Mouse (Mus musculus) gastrocnemius, adult 2 months (tissue): Measurements from ENCODE around the gene Cd44. TPM values are rescaled to one million over a fixed set of nuclear protein-coding genes. Genes with fewer than 3 reads are reported as not detected.
A peak's percentile ranks its signal among the peaks of the same experiment; 100 is the strongest.

Experiments used
- DNase-seq: peaks from one replicate; pipeline ENCODE4 v3.0.0; 2022
- H3K27ac ChIP-seq: fragments of 200-600 bp; 2 replicates; pipeline ENCODE4 v1.8.1; 2022; ENCODE audit warnings: mild to moderate bottlenecking
- H3K4me3 ChIP-seq: fragments of 200-600 bp; 2 replicates; pipeline ENCODE4 v1.8.1; 2022; ENCODE audit warnings: mild to moderate bottlenecking, moderate library complexity
- CTCF ChIP-seq: fragments of 200-600 bp; IDR thresholded peaks from 2 replicates; pipeline ENCODE4 v1.8.1; 2022; ENCODE audit warnings: antibody characterized with exemption, mild to moderate bottlenecking, moderate library complexity
- intact Hi-C: fragments of 180-260 bp; cut with DNase I; formaldehyde crosslinking; loops from one replicate; pipeline ENCODE4 v1.15.1; 2025
- long read RNA-seq, 2 experiments: library from polyadenylated mRNA; stranded (forward); transcript quantifications; one replicate each; pipeline ENCODE4 v2.0.0; 2021
- total RNA-seq, 2 experiments: library from RNA; stranded (reverse); gene quantifications; 2 replicates each; pipeline ENCODE4 v1.2.3; 2021

Gene Cd44
- total RNA-seq: 1 to 10 TPM; 4.1 to 6.1 TPM
- long read RNA-seq, experiment 1, partial matches to known transcripts: 0 of 2 reads
- long read RNA-seq, experiment 1, other reads (novel, unspliced or antisense): 0 of 2 reads
- long read RNA-seq, experiment 2, partial matches to known transcripts: 0 of 1 reads
- long read RNA-seq, experiment 2, other reads (novel, unspliced or antisense): 0 of 1 reads

DNA sequence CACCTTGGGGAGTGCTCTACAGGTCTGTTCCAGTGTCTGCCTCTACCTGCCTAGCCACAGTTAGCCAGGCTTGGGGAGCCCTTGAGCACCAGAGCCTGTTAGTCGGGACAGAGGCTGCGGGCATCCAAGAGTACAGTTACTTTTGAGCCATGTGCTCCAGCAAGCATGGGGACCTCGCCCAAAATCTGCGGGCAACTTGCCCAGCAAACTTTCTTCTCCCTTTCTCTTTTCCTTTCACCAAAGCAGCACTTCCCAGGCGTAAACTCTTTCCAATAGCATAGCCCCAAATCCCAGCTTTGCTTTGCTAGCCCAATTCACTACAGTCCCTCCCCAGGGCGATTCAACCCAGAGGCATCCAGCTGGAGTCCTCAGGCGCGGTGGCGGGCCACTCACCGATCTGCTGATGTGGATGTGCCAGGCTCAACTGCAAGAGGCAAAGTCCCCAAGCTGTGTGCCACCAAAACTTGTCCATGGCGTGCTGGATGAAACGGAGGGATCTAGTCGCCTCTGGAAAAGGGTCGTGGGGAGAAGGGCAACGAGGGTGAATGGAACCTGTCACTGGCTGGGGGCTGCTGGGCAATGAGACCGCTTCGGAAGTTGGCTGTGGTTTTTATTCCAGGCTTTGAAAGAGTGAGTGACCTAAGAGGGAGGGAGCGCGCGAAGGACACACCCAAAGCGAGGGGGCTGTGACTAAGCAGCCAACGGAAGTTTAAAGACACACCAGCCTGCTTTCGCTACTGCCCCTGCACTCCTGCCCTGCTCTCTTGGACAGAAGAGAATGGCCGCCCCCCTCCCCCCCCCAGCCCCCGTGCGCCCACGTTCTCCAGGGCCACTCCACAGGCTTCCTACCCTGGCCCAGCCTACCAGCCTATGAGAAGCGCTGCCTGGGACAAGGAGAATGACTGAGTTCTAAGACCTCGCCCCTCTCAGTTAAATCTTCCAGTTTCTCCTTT, at the start of gene Cd44:
Gene Cd44 (minus strand): TSS at position 791 of the 953 bp plus-strand sequence.
- intact Hi-C loops: no loop called here
- H3K27ac ChIP-seq: peak within 1 kb of the TSS; percentile 87
- no peak for TF ChIP-seq CTCF

DNA sequence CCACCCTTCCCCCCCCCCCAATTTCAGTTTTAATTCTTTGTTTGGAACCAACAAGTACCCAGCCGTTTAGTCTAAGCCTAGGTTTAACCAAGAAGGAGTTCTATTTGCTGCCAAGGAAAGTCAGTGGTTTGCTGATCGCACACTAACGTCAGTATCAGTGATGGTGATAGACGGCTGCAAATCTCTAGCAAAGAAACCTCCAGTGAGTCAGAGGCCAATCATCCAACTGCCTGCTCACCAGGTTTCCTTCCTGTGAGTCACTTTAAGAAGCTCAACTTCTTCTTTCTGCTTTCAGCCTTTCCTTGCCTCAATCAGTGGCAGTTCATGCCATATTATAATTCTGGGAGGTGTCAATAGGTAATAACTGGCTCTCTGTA, 47.0 kb upstream of the Cd44 start:
- intact Hi-C loops: no loop called here
- no peak overlapping the region for H3K27ac ChIP-seq
- no peak for TF ChIP-seq CTCF

More for the DNA sequence above, at the start of gene Cd44:
- peak; percentile 79 for DNase-seq
- H3K4me3 ChIP-seq: peak within 1 kb of the TSS; percentile 83

DNA sequence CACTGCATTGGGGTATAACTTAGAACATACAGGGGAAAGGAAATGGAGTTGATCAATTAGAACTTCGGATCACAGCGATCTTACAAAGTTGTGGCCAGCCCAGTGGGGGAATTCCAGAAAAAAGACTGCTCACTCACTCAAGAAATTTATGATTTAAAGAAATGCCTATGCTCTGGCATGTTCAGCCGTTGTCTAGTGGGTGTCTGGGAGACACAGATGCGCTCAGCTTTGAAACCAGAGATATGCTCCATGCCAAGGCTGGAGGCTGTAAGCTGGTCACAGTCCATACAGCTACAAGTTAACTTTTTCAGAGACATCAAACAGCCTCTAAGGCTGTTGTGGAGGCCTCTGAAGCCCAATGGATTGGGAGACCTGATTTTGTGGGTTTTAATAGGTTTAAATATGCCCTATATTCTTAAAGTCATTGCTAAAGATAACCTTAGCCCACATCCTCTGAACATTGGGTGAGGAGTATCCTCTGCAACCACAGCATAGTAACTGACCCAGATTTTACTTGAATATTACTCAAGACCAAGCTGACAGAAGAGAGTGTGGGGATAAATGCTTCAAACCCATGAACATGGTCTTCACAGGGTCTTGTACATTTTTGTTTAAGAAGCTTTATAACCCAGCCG, 46.5 kb upstream of the Cd44 start:
- H3K27ac ChIP-seq: no peak overlapping the region
- TF ChIP-seq CTCF: no peak
- intact Hi-C loops: no loop called here
- no peak overlapping the region for H3K4me3 ChIP-seq
- DNase-seq: no peak

More for the DNA sequence above, 47.0 kb upstream of the Cd44 start:
- H3K4me3 ChIP-seq: no peak overlapping the region
- no peak for DNase-seq

DNA sequence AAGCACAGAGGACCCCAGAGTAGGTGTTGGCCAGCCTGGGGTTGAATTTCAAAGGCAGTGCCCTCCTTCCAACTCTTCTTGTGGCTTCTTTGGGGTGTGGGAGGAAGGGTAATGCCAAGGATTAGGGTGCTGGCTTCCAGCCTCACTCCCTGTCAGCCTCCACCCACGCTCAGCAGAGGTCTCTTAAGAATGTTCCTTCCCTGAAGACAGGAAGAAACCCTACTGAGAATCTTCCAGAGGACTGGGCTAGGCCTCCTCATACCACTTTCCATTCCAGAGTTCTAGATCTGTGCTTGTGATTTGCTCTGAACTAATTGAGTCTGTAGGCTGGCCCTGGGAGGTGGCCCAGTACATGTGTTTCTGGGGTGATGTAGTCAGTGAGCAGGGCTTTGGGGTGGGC, 43.6 kb upstream of the Cd44 start:
- no peak overlapping the region for H3K4me3 ChIP-seq
- DNase-seq: no peak
- TF ChIP-seq CTCF: no peak
- H3K27ac ChIP-seq: no peak overlapping the region
- intact Hi-C loops: no loop called here

DNA sequence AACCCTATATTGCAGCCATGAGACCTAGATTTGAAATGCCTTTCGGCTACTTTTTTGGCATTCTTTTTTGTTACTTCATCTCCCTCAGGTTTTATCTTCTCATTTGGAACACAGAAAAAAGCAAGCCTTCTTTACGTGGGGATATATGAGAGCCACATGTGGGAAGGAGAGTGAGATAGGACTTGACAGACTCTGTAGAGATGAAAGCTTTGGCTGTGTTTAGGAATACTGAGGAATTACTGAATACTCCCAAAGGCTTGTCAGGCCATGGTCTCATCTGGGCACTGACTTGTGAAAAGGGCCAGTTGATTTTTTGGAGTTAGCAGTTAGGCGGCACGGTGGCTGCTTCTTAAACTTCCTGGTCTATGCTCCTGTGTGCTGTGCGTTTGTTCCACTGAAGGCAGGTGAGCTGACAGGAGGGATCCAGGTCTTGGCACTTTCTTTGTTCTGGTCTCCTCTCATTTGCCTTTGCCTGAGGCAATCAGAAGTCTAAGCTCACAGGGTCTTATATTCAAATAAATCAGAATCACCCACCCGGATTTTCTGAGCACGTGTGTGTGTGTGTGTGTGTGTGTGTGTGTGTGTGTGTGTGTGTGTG, 43.0 kb upstream of the Cd44 start:
- TF ChIP-seq CTCF: no peak
- DNase-seq: no peak
- H3K27ac ChIP-seq: peak overlapping the region; percentile 10; the same call in 1 of the 2 replicates
- H3K4me3 ChIP-seq: no peak overlapping the region
- intact Hi-C loops: no loop called here

DNA sequence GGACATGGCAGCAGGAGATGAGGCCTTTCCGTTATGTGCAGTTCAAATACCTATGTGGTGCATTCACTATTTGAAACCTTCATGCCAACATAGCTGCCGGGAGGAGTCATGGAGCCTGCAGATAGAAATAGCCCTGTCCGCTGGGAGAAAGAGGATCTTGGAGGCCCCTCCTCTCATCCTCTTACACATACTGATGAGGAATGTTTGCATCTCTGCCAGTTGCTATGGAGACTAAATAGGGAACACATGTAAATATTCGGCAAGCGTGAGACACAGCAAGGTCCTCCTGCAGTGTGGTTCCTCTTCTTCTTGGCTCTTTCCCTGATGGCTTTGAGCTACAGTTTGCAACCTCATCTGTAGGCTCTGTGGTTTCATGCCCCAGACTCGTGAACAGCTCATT, 42.5 kb upstream of the Cd44 start:
- no peak for TF ChIP-seq CTCF
- peak; percentile 54 for DNase-seq
- intact Hi-C loops: no loop called here
- H3K27ac ChIP-seq: no peak overlapping the region
- H3K4me3 ChIP-seq: no peak overlapping the region

DNA sequence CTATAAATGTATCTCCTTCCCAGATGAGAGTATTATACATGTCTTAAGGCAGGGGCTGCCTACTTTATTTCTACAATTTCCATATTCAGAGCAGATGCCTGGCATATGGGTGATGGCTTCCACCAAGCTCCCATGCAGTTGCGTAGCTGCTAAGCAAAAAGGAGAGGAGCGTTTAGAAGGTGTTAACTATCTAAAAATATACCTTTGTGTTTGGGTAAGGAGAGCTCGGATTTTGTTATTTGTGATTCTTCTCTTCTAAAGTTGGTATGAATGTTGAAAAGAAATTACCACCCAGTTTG, 41.3 kb upstream of the Cd44 start:
- Histone ChIP-seq H3K27ac (no peak overlapping the region), H3K4me3 (no peak overlapping the region)
- TF ChIP-seq CTCF: no peak
- intact Hi-C loops: no loop called here
- DNase-seq: no peak

DNA sequence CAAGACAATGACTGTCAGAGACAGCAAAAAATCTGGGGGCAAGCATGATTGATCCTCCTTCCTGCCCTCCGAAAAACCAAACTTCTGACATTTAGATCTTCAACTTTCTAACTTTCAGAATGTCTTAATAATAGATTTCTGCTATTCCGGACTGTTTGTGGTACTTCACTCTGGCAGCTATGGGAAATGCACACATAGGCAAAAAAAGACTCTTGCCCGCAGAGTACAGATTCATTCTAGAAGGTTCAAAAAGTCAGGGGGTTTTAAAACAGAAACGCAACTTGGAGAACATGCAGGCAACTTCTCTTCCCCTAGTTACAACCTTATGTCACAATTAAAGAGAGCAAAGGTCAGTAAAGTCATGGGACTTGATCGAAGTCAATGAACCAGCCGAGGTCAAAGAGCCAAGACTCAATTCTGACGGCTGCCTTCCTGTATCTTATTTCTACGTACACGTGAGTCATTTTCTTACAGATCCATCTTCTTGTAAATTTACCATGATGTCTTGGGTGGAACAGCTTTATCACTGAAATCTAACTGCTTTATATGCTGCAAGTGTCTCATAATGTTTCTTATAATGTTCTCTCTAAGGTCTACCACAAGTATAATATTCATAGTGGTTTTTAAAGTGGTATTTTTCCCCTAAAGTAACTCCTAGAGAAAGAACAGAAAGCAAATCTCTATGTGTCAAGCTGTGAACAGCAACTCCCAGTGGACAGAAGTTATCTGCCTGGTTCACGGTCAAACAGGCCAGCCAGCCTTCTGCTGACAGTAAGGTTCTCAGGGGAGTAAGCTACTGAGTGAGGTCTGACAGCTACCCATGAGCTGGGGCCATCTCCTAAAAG, 40.7 kb upstream of the Cd44 start:
- no peak for TF ChIP-seq CTCF
- intact Hi-C loops: no loop called here
- Histone ChIP-seq H3K27ac (no peak overlapping the region), H3K4me3 (no peak overlapping the region)
- no peak for DNase-seq

DNA sequence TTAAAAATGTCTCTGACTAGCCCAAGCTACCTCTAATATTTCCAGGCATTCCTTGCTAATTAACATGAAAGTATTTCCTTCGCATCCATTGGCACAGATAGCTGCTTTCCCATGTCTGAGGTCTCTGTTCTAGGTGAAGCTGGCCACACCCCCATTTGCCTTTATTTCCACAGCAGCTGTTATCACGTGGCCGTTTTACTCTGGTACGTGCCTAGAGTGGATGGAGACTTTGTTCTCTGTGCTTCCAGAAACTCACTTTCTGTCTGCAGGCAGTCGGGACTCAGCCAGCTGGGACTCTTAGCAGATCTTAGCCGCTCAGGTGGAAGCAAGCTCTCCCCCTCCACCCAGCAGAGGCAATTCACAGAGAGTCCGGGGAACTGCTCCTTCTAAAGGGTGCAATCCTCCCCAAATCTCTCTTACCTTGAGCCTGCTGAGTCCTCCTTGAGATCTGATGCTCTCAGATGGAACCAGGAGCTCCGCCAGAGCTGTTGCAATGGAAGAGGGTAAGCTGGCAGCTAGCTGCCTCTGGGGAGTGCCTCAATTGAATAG, 39.4 kb upstream of the Cd44 start:
- H3K27ac ChIP-seq: no peak overlapping the region
- H3K4me3 ChIP-seq: no peak overlapping the region
- intact Hi-C loops: no loop called here
- no peak for TF ChIP-seq CTCF
- DNase-seq: no peak

DNA sequence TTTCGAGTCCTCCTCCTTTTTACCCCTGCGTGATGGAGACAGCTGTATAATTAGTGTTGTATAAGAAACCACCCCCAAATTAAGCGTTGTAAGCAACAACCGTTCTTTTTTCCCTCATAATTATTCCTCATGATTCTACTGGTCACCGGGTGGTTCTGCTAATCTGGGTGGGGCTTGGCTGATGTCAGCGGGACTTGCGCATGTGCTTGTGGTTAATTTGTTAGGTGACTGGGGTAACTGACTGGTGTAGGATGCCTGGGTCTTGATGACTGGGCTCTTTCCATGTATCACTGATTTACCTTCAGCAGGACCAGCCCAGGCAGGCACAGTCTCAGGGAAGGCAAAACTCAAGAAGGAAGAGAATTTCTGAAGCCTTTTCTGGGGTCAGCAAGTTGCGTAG, 38.7 kb upstream of the Cd44 start:
- Histone ChIP-seq H3K4me3 (no peak overlapping the region), H3K27ac (no peak overlapping the region)
- DNase-seq: no peak
- intact Hi-C loops: no loop called here
- no peak for TF ChIP-seq CTCF

DNA sequence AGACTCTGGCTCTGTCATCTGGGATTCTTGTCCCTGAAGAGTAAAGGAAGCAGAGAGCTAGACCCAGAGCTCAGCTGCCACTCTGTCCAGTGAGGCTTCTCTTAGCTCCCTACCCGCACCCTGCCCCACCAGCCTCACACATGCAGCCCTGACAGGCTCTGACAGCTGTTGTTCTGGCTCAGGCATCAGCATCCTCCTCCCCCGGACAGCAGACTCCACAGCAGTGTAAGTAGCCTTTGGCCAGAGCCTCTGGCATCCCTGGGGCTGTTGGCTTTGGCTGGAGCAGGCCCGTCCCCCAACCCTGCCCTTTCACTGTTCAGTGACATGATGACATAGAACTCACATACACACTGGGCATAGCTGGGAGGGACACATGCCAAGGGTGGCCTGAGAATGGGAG, 35.4 kb upstream of the Cd44 start:
- intact Hi-C loops: no loop called here
- peak; percentile 50 for DNase-seq
- no peak overlapping the region for H3K27ac ChIP-seq
- H3K4me3 ChIP-seq: no peak overlapping the region
- no peak for TF ChIP-seq CTCF

DNA sequence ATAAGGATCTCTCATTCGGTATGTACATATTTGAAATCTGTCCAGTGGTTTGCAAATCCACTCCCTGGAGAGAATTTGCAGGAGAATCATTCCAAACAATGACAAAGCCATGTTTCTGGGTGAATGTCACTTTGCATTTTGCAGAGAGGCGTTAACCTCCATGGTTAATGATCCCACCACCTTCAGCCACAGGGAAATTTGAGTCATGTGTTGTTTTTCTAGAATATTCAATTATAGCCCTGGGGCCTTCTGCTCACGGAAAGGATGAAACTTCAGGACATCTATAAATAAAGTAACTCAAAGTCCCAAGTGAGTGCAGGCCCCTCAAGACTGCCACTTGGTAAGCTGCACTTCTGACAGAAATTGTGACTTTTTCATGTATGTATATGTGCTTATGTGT, 33.4 kb upstream of the Cd44 start:
- intact Hi-C loops: no loop called here
- TF ChIP-seq CTCF: no peak
- DNase-seq: no peak
- Histone ChIP-seq H3K27ac (no peak overlapping the region), H3K4me3 (no peak overlapping the region)
